Mouse (Mus musculus): ENCODE measurements around the gene Slc23a3.
A peak's percentile ranks its signal among the peaks of the same experiment; 100 is the strongest.

The Slc23a3 gene

DNA sequence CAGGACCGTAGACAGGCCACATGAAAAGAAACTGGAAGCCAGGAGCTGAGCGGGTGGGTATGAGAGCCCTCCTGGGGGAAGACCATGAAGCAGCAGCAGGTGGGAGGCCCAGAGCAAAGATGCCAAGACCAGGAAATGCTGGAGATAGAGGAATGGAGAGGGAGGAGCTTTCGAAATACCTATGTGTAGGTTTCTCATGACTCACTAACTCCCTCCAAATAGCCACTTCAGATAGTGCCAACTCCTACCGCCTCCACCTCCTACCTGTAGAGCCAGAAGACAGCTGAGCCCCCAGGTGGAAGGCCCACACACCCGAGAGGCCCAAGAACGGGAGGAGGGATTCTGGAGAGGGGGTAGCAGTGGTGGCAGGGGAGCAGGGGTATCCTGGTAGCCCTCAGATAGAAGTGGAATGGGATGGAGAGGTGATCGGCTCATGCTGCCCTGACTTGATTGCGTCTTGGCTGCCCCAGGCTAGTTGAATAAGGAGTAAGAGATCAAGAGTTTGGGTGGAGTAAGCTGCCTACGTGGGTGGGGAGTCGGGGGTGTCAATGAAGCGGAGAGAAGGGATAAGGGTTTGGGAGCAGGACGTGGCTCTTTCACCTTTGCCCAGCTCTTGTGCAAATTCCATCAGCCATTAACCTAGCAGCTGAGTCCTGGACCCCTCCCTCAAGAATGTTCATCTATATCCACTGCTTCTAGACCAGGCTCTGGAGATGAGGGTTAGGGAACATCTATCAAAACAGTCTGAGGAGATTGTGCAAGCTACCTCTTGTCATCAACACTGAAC lies at the start of gene Slc23a3:
Slc23a3 (minus strand) TSS at position 470 of the 787 bp plus-strand sequence.
- no peak for DNase-seq (ENCODE audit: low spot score)

DNA sequence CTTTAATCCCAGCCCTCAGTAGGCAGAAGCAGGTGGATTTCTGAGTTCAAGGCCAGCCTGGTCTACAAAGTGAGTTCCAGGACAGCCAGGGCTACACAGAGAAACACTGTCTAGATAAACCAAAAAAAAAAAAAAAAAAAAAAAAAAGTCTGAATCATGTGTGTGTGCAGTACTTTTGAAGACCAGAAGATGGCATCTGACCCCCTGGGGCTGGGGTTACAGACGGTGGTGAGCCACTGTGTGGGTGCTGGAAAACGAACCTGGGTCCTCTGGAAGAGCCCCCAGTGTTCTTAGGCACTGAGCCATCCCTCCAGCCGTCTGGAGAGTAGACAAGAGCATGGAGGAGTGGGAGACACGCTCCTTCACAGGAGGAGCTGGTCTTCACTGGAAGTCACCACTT lies 48.5 kb upstream of the Slc23a3 start:
- no peak for DNase-seq (ENCODE audit: low spot score)

DNA sequence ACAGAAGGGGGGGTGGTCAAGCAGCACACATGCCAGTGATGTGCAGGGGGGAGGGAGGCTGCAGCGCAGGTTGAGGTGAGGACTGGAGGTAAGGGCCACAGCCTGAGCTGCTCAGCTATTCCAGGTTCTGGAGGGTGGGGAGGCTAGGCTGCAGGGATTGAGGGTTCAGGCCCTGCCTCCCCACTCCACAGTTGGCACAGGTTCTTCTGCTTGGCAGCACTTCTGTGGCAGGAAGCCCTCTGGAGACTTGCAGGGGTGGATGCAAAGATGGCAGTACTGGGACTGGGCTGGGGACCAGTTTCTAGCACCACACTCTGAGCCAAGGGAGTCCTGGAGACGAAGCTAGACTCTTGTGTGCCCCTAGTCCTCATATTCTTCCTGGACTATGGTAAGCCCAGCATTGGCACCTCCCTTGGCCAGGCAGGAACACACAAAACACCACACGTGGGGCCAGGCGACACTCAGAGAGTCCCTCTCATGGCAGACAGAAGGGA lies 47.7 kb upstream of the Slc23a3 start:
- DNase-seq (ENCODE audit: low spot score), result no peak

DNA sequence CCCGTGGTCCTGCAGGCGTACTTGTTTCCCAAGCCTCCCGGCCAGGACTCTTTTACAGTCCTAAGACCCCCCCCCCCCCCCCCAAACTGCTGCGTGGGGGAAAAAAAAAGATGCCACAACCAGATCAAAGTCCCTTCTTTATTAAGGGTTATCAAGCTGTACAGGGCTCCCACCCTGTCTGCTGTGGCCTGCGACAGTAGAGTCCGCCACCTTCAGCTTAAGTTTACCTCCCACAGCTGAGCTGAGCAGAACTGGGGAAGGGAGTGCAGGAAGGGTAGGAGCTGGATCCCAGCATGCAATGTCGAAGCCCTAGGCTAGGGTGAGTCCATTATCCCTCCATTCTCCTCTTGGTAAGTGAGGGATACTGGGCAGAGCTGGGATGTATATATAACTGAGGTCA lies 47.1 kb upstream of the Slc23a3 start:
- DNase-seq (ENCODE audit: low spot score), result no peak

DNA sequence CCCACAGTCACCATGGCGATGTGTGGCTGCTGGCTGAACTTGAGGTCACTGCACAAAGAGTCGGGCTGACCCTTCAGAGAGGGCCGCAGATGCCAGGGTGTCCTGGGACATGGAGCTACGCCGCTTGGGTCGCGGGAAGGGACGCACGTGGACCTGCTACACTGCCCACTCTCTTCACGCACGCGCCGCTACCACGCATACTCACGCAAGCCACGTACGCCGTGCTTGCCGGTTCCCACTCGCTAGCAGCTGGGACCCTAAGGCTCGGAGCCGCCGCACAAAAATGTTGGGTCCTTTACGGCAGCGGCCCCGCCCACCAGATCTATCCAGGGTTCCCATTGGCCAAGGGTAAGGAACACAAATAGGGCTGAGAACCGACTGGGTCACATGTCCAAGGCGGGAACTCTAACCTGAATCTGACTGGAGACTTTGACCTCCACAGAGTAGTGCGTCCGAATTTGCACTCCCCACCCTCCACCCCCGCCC lies 46.5 kb upstream of the Slc23a3 start, which contains the start of gene Abcb6:
Abcb6 (minus strand) TSS at position 288 of the 486 bp plus-strand sequence.
- peak; percentile 73 for DNase-seq (ENCODE audit: low spot score)

DNA sequence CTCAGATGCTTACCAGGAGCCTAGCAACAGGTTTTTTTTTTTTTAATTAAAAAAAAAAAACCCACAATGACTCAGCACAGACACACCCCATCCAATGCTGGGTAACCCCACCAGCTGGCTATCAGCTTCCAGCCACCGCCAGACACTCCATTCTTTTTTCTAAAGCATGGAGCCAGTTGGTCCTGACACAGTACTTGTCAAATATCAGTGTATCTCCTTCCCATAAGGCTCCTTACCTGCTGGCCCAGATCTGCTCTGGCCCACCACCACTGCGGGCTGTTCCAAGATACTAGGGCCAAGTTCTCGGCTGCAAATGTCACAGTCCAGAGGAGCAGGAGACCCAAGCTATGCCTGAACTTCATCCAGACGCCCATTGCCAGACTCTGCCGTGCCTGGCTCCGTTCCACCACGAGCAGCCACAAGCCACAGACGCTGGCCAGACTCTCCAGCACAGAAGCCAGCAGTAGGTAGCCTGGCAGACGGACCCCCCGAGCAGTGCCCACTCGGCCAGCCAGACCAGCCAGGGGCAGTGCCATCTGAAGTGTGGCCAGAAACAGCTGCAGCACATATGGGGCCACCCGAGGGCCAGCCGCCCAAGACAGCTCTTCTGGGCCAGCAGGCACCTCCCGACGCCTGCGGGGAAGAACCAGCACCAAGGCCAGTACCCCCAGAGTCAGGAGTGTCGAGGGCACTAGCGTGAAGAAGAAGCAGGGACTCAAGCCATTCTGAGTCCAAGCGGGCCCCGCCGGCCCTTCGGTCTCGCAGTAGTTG lies 45.8 kb upstream of the Slc23a3 start:
- no peak for DNase-seq (ENCODE audit: low spot score)

DNA sequence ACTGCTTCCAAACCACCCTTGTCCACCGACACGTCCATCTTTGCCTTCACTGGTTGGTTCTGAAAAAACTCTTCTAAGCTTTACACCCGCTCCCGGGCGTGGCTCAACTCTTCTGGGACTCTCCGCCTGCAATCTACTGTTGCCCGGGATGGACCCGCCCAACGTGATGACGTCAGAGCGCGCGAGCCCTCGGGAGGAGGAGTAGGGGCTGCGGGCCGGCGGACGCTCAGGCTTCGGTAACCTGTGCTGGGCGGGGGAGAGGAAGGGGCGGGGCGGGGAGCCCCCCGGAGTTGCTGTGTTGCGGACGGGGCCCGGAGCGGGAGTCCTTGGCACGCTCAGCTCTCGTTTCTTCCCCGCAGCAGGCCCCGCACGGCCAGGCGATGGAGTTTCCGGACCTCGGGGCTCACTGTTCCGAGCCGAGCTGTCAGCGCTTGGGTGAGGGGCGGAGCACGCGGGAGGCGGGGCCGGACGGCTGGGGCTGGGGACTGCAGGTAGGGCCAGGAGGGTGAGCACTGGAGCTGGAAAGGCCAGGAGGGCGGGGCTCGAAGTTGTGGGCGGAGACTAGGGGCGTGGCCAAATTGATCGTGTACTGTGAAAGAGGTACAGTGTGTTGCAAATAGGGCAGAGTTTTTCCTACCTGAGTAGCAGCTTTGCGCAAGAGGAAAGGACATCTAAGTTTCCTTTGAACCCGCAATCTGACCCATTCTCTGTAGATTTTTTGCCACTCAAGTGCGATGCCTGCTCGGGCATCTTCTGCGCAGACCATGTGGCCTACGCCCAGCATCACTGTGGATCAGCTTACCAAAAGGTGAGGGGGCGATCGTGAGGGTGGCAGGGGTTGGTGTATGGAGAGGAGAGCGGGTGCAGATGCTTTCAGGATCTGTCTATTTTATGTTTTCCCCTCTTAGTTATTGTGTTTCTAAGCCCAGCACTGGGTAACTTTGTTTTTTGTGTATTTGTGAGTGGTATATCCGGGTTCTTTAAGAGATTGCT lies 35.1 kb upstream of the Slc23a3 start, which contains the start of gene Zfand2b:
Zfand2b (plus strand) TSS at position 175 of the 993 bp plus-strand sequence.
- peak; percentile 82 for DNase-seq (ENCODE audit: low spot score)

DNA sequence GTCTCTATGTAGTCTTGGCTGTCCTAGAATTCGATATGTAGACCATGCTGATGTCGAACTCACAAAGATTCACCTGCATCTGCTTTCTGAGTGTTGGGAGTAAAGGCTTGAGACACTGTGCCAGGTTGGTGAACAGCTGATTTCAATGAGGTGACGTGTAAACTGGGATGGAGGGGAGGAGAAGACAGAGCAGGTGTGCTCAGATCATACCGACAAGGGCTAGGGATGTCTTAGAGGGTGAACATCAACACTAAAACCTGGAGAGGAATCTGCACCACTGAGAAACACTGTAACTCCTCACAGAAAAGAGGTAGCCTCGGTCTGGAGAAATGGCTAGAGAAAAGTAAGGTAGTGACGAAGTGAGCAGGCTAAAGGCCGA lies 34.4 kb upstream of the Slc23a3 start:
- DNase-seq (ENCODE audit: low spot score), result no peak

DNA sequence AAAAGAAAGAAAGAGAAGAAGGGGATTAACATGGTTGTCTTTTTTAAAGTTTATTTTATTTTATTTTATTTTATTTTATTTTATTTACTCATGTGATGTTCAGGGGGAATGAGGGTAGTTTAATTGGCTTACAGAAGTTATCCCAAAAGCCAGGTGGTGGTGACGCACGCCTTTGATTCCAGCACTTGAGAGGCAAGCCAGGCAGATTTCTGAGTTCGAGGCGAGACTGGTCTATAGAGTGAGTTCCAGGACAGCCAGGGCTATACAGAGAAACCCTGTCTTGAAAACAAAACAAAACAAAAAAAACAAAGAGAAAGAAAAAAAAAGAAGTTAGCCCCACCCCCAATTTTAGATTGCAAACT lies 26.5 kb upstream of the Slc23a3 start:
- DNase-seq (ENCODE audit: low spot score), result no peak

DNA sequence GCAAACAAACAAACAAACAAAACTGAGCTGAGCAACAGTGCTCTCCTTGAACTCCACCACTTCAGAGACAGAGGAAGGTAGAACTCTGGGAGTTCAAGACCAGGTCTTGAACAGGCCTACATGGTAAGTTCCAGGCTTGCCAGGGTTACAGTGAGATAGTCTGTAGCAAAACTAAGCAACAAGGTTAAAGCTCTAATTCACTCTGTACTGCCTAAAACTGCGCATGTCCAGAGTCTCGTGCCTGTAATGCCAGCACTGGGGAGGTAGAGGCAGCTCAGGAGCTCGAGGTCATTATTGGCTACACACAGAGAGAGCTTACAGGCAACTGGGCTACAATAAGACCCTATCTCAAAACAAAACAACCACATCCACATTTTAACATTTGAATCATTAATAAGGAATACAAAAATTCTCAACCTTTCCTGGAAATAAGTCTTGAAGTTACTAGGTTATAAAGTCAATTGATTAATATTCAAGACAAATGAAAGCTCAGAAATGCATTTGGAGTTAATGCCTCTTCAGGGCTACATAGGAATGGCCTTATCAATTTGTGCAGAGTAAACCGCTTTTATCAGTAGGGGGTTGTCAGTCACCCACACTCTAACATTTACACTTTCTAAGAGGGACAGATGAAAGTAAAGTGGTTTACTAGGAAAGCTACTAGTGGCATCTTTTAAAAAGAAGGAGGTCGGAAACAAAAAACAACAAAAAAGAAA lies 26.0 kb upstream of the Slc23a3 start:
- DNase-seq (ENCODE audit: low spot score), result no peak

DNA sequence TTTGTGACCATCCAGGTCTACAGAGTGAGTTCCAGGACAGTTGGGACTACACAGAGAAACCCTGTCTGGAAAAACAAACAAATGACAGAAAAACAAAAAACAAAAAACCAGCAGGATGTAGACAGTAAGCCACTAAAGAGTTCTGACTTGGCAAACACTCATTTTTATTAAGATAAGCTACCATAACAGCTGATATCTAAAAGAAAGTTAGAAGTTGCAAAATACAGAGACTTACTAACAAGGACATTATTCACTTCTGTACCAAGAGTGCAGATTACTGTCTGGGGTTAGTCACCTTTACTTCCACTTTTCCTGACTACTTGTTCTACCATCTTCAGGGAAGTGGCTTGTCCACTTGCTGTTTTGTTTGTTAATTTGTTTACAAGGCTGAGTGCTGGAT lies 25.3 kb upstream of the Slc23a3 start:
- no peak for DNase-seq (ENCODE audit: low spot score)

DNA sequence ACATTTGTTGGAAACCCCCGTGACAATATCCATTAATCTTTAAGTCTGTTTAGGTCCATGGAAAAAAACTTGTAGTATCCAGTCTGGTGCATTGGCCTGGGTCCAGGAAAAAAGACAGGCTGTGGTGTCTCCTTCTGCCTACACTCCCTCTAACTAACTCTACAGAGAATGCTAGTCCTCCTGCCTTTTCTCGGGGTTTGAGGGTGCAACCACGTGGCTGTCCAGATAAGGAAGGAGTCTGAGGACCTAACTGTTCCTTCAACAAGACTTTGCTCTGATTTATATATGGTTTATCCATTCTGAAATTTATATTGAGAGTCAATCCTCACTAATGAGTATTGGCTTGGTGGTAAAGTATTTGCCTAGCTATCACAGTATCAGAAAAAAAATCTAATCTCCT lies 22.1 kb upstream of the Slc23a3 start:
- DNase-seq (ENCODE audit: low spot score), result no peak

DNA sequence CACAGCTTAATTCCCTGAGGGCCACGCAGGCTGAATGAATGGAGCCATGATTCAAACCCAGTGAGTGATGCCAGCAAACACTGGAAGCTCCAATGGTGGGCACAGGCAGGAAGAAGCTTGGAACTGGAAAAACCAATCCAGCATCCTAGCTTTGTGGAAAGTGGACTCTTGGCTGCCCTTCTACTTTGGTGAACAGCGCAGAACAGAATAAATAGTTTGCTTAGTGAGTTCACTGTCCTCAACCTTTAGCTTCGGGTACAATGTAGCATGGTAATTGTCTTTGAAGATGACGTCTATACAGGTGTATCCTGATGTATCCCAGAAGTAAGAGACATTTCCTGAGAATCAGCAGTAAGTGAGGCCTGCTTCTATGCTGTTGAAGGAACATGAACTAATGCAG lies 15.0 kb upstream of the Slc23a3 start:
- DNase-seq (ENCODE audit: low spot score), result no peak

DNA sequence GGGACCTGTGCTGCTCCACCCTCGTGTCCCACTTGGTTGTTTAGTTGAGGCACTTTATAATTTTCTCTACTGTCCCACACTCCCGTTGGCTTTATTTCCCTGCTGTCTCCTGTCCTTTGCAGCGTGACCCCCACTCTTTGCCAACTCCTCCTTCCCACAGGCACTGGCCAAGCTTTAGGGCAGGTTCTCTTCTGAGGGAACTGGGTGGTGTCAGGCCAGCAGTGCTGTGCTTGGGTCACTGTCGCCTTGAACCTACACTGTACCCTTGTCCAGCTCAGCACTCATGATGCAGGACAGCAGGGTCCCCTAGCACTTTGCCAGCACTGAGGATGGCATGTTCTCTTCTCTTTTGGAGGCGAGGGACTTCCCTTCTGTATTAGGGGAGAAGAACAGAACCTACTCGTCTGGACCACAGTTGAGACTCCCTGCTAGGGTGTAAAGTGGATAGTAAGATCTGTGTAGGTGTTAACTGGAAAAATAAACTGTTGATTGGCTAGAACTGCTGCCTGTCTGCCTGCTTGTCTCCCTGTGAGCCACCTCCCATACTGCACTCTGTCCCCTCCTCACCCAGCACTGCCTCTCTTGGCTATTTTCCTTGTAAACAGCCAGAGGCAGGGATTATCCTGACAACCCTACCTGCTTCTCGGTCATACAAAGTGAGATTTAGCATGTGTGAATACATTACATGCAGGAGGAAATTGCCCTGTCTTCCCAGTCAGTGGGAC lies 13.9 kb upstream of the Slc23a3 start:
- no peak for DNase-seq (ENCODE audit: low spot score)

DNA sequence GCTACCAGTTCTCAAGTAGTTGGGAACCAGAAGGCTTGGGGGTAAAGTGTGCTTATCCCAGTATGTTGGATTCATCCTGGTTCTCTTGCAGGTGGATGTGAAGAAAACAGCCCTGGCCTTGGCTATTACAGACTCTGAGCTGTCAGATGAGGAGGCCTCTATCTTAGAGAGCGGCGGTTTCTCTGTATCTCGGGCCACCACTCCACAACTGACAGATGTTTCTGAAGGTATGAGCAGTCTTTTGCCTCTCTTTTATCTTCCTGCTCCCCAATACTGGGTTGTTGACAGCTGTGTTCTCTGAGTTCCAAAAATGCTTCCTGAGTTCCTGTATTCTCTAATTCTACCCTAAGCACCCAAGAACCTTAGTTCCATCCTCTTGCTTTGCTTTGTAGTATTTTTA lies 11.9 kb upstream of the Slc23a3 start:
- DNase-seq (ENCODE audit: low spot score), result no peak

DNA sequence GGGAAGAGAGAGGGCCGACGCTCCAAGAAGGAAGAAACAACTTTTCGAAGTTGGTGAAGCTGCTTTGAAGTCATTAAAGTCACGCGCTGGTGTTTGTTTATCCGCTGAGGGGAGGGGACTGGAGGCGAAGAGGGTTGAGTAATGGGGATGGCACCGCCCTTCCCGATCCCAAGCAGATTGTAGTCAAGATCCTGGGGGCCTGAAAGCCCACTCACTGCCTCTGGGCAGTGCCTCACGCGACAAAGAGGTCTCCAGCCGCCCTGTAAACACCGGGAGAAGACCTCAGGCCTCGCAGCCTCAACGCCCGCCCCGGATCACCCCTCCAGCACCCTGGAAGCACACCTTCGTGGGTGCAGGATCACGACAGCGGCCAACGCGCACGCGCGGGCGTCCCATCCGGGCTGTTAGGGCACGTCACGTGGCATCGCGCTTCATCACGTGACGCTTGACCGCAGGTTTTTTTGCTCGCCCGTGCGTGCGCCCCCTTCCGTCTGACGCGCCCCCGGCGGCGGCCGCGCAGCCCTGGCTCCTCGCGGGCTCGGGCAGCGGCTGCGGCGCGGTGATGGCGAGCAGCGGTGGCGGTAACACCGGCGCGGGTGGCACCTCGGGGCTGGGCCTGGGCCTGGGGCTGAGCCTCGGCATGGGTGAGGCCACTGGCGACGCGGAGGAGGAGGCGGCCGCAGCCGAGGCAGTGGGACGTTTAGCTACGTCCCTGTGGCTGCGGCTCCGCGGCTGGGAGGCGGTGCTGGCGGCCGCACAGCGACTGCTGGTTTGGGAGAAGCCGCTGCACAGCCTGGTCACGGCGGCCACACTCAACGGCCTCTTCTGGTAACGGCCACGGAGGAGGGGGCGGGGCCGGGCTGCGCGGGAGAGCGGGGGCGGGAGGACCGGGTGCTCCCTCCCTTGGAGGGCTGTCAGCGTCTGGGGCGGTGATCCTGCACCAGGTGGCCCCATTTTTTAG lies 8.9 kb upstream of the Slc23a3 start, which contains the start of the genes Cnppd1 and Retreg2:
Cnppd1 (minus strand) TSS at position 411 of the 961 bp plus-strand sequence.
Retreg2 (plus strand) TSS at position 478 of the 961 bp plus-strand sequence.
- peak; percentile 93 for DNase-seq (ENCODE audit: low spot score)

DNA sequence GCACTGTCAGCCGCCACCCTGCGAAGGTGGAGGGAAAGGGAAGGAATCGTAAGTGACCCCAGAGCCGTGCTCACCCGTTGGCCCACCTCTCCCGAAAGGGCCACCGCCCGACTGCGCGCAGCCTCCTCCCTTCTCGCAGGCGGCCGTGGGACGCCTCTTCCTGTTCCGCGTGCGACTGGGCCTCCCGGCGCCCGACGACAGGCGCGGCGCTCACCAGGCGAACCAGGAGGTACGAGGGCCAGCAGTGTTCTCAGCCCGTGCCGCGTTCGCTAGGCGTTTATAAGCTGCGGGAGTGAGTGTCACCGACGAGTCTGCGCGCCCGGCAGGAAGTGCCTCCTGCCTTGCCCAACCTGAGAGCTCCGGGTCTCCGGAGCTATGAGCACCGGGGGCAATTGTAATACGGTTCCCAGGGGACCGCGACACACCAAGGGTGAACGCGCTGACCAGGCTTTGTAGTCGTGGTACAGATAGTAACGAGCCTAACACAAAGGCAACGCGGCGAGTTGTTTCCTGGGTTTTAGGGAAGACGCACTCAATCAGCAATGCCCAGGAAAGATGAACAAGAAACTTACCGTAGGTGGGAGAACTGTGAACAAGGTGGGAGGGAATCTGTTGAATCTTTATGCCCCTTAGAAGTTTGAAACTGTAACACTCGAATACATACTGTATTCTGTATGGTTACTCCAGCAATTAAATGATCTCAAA lies 7.9 kb upstream of the Slc23a3 start:
- DNase-seq (ENCODE audit: low spot score), result no peak

DNA sequence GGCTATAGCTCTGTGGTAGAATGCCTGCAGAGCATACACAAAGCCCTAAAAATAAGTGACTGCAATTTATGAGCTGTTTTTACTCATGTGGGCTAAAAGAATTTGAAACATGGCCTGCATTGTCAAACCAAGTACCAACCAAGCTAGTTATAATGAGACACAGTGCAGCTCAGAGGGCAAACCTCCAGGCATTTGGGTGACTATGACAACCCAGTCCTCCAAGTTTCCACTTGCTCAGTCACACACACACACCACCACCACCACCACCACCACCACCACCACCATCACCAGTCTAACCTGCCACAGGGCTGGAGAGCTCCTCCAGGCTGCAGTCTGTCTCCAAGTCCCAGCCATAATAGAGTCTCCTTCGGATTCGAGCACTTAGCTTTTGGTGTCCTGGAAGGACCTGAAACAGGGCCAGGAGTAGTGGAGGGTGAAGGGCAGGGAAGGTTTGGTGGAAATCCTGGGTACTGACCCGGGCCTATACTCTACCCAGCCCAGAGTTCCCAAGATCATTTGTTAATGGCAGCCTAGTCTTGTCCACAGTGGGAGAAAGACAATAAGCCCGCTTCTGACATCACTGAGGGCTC lies 7.0 kb upstream of the Slc23a3 start:
- no peak for DNase-seq (ENCODE audit: low spot score)
